Mouse (Mus musculus) cerebellum, adult (tissue): ENCODE data around the gene Hebp2.
A peak's percentile ranks its signal among the peaks of the same experiment; 100 is the strongest.
"Not testable (repeated sequence)": the region's sequence is repeated elsewhere in the genome, so short reads cannot be mapped to it uniquely, and the experiment has no call there.

Source experiments
- ATAC-seq: cut with Nextera tagmentation; 2 replicates; pipeline ENCODE4 v1.9.2; 2017; ENCODE audit warnings: mild to moderate bottlenecking, moderate library complexity, mixed read lengths; ENCODE audit not compliant: insufficient number of reproducible peaks, low FRiP score, low TSS enrichment

Hebp2 gene

DNA sequence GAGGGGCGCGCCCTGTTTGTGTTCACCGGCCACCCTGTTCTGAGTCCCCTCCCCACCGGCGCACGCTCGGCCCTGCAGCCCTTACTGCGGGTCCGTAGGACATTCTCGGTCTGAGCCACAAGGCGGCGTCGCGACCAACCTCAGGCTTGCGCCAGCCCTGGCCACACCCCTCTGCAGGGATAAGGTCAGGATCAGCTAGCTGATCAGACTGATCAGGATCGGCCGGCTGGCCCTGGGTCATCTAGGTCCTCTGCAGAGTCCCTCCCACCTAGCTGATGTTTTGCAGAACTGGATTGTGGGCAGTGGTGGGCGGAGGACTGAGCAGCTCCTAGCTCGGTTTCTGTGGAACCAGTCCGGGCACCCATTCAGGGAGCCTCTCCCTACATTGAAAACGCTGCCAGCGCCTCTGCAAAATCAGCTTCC is at the start of gene Hebp2:
Gene Hebp2 (minus strand): TSS at position 264 of the 423 bp plus-strand sequence.
- ATAC-seq, result peak; percentile 89

DNA sequence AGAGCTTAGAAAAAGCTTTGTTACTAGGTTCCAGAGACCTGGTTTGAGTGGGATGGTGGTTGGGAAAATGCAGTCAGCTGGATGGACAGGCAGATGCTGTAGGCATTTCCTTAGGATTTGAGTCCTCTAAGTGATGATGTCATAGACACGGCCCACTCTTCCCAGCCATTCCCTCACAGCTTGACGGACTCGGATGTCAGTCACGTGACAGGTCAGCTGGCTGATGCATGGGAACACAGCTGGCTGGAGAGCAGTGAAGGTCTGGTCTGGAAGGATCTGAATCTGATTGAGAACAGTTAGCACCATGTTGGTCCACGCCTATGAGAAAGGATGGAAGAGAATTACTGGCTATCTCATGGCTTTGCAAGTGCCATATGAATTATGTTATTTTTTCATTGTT is 43.6 kb upstream of the Hebp2 start:
- ATAC-seq, result no peak

DNA sequence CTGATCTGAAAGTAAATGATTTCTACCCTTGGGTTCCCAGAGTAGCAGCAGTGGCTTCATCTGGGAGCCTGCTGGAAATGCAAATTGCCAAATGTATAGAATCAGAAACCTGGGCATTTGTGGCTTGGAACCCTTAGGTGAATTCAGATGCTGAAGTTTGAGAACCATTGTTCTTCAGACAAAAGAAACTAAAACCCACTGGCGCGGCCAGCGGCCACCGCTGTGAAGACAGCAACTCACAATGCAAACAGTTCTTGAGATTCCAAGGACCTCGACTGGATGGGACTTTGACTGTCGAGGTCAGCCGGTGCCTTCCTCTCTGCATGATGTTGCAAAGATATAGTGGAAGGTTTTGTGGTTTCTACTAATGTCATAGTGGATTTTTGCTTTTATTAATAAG is 38.3 kb upstream of the Hebp2 start:
- no peak for ATAC-seq

DNA sequence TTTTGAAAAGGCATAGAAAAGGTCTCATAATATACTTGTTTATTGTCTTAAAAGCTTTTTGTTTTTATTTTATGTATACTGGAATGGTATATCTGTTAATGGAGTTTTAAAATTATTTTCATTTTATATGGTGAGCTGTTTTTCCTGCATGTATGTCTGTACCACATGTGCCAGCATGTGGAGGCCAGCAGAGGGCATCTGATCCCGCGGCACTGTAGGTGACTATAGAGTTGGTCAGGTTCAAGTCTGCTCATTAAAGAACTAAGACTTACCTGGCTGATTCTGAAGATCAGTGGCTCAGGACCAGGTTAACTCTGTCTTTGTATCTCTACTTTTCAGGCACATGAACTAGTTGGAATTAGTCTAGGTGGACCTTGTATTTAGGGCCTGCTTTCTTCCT is 26.7 kb upstream of the Hebp2 start:
- no peak for ATAC-seq

DNA sequence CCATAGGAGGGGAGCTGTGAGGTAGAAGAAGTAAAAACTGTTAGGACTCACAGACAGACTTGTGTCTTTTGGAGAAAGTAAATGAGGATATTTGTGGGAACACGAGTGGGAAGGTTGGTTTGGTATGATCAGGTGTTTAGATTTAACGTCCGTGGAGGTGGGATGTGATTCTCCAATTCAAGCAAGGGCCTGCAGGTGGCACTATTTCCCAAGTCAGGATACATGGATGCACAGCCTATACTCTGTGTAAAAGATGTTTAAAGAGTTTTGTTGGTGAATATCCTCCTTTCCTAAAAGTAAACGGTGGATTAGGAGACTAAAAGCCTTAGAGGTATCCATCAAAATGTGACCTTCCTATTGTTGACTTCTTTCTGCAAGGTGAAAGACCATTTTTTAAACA is 17.1 kb upstream of the Hebp2 start:
- peak; percentile 78; the same call in 1 of the 2 replicates for ATAC-seq

DNA sequence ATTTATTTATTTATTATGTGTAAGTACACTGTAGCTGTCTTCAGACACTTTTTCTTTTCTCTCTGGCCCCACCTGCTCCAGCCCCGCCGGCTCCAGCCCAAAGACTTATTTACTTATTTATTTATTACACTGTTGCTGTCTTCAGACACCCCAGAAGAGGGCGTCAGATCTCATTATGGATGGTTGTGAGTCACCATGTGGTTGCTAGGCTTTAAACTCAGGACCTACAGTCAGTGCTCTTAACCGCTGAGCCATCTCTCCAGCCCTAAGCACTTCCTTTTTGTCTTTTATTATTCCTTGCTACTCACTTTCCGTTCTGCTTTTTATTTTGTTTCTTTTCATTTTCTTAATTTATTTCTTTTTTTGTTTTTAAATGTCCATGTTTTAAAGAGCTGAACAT is 15.6 kb upstream of the Hebp2 start:
- ATAC-seq, result no peak

DNA sequence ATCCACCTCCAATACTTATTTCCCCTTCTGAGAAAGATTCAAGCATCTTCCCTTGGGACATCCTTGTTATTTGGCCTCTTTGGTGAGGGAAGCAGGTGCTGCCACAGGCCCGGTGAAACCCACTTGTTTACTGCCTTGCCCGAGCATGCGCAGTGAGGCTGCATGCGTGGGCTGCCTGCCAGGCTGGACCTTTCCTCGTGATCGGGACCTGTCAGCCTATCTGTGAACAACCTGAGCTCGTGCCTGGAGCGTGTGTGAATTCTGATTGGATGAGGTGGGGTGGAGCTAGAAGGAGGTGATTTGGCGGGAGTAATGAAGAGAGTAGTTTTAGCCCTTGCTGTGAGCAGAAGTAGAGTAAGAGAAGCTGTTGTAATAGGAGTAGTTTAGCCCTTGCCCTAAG is 13.2 kb upstream of the Hebp2 start:
- ATAC-seq, result not testable (repeated sequence)

DNA sequence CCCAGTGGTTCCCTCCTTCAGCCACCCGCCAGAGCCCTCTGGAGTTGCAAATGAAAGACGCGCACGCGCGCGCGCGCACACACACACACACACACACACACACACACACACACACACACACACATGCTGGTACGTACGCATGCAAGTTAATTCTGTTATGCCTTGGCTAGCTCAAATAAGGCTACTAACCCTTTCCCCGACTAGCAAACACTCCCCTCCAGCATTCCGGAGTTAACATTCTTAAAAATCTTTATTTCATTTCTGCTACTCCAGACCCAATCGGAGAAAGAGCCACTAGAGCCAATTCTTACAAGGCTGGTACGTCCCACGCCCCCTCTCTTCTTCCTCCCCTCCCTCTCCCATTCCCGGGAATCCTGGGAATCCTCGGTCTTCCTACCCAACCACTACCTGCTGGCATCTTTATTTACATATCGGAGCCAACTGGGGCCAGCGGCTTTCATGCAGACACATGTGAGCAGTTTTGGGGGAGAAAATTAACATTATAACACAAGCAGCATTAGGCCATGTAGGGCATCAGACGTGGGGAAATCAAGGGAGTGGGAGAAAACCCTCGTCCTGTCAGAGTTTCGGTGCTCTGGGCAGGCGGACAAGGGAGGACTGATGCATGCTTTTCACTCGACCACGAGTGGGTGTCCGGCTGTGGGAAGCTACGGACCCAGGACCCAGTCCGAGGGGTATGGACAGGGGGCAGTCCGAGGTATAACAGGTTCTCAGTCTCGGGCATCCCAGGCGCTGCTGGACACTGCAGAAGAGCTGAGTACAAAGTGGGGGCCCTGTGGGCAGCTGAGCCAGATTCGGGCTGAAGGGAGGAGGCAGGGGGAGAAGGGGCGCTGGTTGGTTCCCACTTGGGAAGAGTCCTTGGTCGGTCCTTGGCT is 3.7 kb upstream of the Hebp2 start:
- ATAC-seq, result peak; percentile 20; the same call in 1 of the 2 replicates

DNA sequence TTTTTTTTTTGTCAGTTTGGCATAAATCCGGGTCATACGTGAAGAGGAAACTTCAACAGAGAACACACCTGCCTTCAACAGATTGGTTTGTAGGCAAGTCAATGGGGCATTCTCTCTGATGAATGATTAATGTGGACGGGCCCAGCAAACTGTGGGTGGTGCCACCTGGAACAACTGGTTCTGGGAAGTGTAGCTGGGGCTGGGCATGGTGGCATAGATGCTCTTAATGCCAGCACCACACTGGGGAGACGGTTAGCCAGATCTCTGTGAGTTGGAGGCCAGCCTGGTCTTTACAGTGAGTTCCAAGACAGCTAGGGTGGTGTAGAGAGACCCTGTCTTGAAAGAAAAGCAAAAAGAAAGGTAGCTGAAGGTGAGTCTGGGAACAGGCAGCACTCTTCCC is 1.5 kb upstream of the Hebp2 start:
- no peak for ATAC-seq

DNA sequence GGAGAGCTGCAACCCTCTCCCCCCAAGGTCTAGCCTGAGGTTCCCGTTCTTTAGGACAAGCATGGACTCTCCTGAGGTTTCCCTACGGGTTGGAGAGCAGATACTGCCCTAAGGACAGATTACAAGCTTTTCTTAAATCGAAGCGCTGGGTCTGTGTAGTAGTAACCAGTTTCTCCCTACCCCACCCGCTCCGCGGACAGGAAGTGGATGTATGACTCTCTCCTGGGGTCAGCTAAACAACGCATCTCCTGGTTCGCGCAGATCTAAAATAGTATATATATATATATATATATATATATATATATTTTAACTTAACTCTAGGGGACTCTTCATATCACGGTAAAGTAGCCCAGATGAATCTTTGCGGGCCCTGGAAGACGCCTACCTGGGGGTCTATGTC is 567 bp downstream of the Hebp2 start:
- ATAC-seq, result no peak

DNA sequence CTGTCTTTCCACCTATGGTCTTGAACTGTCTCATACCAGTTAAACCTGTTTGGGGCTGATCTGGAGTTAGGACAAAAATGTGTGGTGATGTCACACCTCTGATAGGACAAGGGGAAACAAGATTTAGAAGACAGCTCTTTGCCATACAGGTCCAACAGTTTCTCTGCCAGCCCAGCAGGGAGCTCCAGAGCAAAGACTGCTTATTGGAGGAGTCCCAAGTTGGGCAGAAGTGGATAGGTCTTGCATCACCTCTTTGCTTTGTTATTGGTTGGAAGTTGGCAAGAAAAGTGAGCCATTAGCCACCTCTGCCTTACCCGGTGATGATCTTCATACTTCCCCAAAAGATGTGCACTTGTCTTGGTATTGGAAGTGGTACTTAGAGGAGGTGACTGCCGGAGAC is 9.0 kb downstream of the Hebp2 start:
- no peak for ATAC-seq

DNA sequence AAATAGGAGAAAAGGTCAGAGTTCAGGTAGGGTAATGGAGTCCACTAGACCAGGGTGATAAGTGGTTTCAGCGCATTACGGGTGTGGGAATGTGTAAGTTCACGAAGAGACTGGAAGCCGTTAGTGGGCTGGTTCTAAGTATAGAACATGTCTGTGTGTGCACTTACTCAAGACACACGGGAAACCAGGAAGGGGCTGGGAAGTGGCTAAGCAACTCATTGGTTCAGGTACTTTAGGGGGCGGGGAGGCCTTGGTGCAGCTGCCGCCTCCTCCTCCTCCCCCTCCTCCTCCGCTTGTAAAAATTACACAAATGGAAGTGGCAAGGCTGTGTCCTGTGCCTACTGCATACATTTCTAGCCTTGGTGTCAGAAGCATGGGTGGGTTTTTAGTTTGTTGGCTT is 13.6 kb downstream of the Hebp2 start:
- ATAC-seq, result no peak

DNA sequence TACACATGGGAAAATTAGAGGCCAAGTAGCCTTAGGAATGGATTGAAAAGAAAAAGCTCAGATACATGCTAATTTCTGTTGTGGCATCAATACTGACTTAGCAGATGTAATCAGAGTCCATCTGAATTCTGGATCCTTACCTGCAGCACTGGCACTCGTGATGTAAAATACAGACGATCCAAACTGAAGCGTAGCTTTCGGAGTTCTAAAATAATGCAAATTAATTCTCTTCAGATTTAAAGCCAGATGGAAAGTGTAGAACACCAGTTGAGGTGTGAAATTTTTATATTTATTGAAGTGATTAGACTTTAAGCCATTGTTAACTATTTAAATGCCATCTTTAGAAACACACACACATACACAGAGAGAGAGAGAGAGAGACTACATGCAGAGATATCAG is 15.7 kb downstream of the Hebp2 start:
- ATAC-seq, result no peak

DNA sequence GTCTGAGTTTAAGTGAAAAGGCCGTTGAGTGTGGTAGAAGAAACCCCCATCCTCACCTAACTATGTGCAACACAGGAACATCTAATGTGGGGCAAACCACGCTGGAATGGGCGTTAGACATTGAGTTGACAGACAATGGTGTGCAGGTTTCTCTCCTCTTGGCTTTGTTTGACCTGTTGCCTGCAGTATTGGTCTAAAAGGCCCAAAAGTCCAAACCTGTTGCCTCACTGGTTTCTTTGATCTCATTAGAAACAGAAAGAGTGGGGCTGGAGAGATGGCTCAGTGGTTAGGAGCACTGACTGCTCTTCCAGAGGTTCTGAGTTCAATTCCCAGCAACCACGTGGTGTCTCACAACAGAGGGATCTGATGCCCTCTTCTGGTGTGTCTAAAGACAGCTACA is 16.7 kb downstream of the Hebp2 start:
- ATAC-seq, result no peak

DNA sequence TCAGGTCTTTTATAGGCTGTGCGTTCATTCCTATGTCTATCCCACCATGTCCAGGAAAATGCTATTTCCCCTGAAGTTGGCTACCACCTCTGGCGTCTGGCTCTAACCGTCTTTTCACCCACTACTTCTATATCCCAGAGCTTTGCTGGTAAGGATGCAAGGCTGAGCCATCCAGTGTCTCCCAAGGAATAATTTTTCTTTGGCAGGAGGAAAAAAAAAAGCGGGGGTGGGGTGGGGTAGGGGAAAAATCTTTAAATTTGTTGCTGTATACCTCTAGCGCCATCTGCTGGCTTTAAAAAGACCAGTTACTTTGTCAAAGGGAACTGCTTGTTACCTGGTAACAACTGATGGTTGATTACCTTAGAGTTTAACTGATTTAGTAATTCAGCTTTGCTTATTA is 17.4 kb downstream of the Hebp2 start:
- ATAC-seq, result no peak

DNA sequence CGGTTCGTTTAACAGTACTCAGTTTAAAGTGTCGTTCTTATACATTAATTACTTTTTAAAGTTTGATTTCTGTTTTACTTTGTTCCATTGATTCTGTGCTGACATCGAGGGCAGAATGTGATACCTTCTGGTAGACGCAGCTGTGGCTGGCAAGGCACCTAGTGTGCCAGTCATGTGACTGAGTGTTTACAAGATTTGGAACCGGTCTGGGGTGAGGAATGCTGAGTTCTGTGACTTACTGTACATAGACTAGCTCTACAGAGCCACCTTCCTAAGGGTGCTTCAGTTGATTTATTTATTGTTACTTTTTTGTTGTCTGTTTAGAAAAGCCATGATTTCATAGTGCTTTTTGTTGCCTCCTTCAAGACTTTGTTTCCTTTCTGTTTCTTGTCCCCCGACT is 18.1 kb downstream of the Hebp2 start:
- no peak for ATAC-seq

DNA sequence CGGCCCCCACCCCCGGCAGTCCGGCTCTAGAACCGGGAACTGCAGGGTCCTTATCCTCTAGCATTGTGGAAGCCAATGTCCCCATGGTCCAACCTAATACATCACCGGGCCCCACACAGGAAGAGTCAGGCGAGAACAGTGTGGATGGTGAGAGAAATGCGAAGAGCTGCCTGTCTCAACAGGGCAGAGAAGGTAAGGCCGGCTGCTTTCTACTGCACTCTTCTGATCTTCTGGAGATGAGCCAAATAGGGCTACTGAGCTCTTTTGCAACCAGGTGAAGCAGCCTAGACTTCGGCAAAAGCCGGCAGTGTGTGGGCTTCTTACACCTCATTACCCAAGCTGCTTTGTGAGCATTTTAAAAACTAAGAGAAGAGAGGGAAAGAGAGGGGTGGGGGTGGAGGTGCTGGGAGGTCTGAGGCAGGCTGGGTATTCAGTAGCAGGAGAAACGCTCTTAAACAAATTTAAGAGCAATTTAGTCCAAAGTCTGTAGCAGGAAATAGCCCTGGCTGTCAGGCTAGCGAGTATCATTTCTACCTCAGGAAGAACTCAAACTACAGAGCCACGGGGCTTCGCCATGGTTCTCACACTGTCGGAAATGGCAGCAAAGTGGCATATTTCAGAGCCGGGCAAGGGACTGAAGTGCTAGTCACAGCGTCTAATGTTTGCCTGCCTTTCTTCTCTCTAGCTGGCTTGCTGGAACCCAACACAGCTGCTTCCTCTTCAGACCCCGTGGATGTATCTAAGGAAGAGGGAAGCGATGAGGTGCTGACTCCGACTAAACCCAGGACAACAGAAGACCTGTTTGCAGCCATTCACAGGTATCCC is 18.8 kb downstream of the Hebp2 start:
- ATAC-seq, result peak; percentile 59

DNA sequence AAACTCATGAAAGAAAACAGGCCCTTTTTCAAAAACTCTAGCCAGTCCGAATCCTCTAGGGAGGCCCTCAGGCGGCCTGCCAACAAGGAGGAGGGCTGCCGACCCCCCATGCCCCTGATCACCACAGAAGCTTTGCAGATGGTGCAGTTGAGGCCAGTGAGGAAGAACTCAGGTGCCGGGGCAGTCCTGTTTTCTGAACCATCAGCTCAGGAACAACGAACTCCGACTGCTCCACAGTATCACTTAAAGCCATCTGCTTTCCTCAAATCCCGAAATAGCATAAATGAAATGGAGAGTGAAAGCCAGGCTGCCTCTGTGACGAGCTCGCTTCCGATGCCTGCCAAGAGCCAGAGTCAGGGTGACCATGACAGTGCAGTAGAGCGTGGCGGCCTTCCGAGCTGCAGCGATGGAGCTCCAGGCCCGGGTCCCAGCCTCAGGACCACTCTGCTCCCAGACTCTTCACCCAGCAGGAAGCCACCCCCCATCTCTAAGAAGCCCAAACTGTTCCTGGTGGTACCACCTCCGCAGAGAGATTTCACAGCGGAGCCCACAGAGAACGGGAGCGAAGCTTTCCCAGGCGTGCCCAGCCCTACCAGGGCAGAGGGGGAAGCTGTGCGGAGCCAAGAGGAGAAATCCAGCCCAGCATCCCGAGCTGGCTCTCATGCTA is 19.6 kb downstream of the Hebp2 start:
- ATAC-seq, result peak; percentile 77

DNA sequence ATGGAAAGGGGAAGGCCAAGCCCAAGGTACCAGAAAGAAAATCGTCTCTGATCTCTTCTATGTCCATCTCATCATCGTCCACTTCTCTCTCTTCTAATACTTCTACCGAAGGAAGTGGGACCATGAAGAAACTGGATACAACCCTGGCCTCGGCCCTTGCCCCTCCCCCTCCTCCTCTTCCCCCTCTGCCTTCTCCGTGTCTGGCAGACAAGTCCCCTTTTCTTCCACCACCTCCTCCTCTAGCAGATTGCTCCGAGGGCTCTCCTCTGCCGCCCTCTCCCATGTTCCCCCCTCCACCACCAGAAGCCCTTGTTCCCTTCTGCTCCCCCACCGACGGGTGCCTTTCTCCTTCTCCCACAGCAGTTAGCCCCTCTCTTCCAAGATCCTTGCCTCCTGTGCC is 20.1 kb downstream of the Hebp2 start:
- ATAC-seq, result no peak

DNA sequence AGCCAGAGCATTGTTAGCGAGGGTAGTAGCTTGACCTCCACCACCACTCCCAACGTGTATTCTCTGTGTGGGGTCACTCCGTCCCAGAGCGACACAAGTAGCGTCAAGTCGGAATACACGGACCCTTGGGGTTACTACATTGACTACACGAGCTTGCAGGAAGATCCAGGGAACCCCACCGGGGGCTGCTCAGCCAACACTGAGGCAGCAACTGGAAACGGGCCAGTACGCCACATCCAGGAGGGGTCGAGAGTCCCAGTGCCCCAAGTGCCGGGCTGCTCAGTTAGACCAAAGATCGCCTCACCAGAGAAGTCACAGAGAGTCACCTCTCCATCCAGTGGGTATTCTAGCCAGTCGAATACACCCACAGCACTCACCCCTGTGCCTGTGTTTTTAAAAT is 20.6 kb downstream of the Hebp2 start:
- ATAC-seq, result no peak

DNA sequence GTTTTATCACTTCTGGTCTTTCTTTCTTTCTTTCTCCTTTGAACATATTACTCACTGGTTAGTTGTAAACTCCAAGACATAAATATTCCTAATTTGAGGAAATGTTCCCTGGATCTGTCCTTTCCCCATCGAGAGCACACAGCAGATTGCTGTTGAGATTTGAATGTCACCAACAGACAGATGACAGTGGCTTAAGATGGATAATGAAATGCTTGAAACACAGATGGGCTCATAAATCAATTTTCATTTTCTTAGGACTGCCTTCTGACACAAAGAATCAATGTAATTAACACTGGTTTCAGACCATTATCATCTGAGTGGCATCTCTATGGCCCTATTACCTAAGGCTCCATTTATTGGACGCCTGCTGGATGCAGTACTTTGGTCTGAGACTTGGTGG is 23.3 kb downstream of the Hebp2 start:
- ATAC-seq, result no peak
